Mouse (Mus musculus) liver, embryonic 16.5 days (tissue): Measurements from ENCODE around the gene Srpx2. TPM values are rescaled to one million over a fixed set of nuclear protein-coding genes. Genes with fewer than 3 reads are reported as not detected.

Source experiments
- ATAC-seq: fragments of 200-750 bp; cut with Nextera tagmentation; 2 replicates; pipeline ENCODE4 v1.8.0; 2017; ENCODE audit warnings: low read depth, mild to moderate bottlenecking, moderate number of reproducible peaks, moderate library complexity
- H3K27ac ChIP-seq: fragments of 300-500 bp; sonication (generic); 2 replicates; pipeline ENCODE4 v1.5.1; 2014; ENCODE audit warnings: mild to moderate bottlenecking, low read length
- H3K27me3 ChIP-seq: fragments of 300-500 bp; sonication (generic); 2 replicates; pipeline ENCODE4 v1.6.1; 2014; ENCODE audit warnings: low read depth, low read length, mixed read lengths; ENCODE audit not compliant: control insufficient read depth, insufficient read depth
- H3K36me3 ChIP-seq: fragments of 300-500 bp; sonication (generic); 2 replicates; pipeline ENCODE4 v1.6.1; 2014; ENCODE audit warnings: mild to moderate bottlenecking; ENCODE audit not compliant: control insufficient read depth, insufficient read depth
- H3K4me1 ChIP-seq: fragments of 300-500 bp; sonication (generic); 2 replicates; pipeline ENCODE4 v1.6.1; 2014; ENCODE audit warnings: low read depth, low read length, mixed read lengths; ENCODE audit not compliant: control insufficient read depth
- H3K4me2 ChIP-seq: fragments of 300-500 bp; sonication (generic); 2 replicates; pipeline ENCODE4 v1.6.1; 2014; ENCODE audit warnings: low read depth, low read length, mixed read lengths
- H3K4me3 ChIP-seq: fragments of 300-500 bp; sonication (generic); 2 replicates; pipeline ENCODE4 v1.5.1; 2014; ENCODE audit warnings: low read depth, mild to moderate bottlenecking, low read length
- H3K9ac ChIP-seq: fragments of 300-500 bp; sonication (generic); 2 replicates; pipeline ENCODE4 v1.6.1; 2014; ENCODE audit warnings: low read depth, low read length
- H3K9me3 ChIP-seq: fragments of 300-500 bp; sonication (generic); replicated peaks from 2 replicates; pipeline ENCODE4 v1.6.1; 2016; ENCODE audit warnings: low read length; ENCODE audit not compliant: control insufficient read depth
- WGBS: fragments of 180-500 bp; shearing (Covaris S2); extraction: QIAGEN DNeasy Blood & Tissue Kit; methylation state at CpG from one replicate; pipeline ENCODE4 v1.1.7; 2014; ENCODE audit not compliant: insufficient replicate concordance; 5-methylcytosine and 5-hydroxymethylcytosine counted together
- polyA plus RNA-seq: library from polyadenylated mRNA; unstranded; fragments of >200 nt; fragmentation: Nextera tagmentation; extraction: Ambion mirVana; gene quantifications from 2 replicates; pipeline ENCODE4 v1.2.1, GENCODE M21; 2015

Gene Srpx2
- polyA plus RNA-seq, 1 experiment from 2014 or later = 0.71 TPM

- no peak for ATAC-seq
- Histone ChIP-seq H3K9me3 (no peaks in the 10 kb centered on the region), H3K27me3 (no peaks in the 10 kb centered on the region), H3K4me3 (no peak overlapping the region), H3K36me3 (no peaks in the 10 kb centered on the region), H3K27ac (no peak overlapping the region), H3K9ac (no peak overlapping the region), H3K4me2 (no peak overlapping the region), H3K4me1 (no peaks in the 10 kb centered on the region)
- WGBS = 51% methylated on average over 5 of the region's 5 CpGs
Measured at GRCm38 (mm10) chrX:133926760-133927159, 18.5 kb downstream of the Srpx2 start.

GRCm38 (mm10) chrX:133931302-133932013, 23.2 kb downstream of the Srpx2 start:
- Histone ChIP-seq H3K9me3 (no peaks in the 10 kb centered on the region), H3K4me2 (no peak overlapping the region), H3K4me3 (no peak overlapping the region), H3K4me1 (no peaks in the 10 kb centered on the region), H3K36me3 (no peaks in the 10 kb centered on the region), H3K27me3 (no peaks in the 10 kb centered on the region), H3K27ac (no peak overlapping the region), H3K9ac (no peak overlapping the region)
- no peak for ATAC-seq
- WGBS = 48% methylated on average over 12 of the region's 12 CpGs

GRCm38 (mm10) chrX:133936605-133937225, 28.5 kb downstream of the Srpx2 start:
- no peak overlapping the region for H3K4me2 ChIP-seq
- H3K4me3 ChIP-seq = no peak overlapping the region
- 55% methylated on average over 4 of the region's 4 CpGs for WGBS
- H3K36me3 ChIP-seq = no peaks in the 10 kb centered on the region
- H3K4me1 ChIP-seq = no peaks in the 10 kb centered on the region
- no peak overlapping the region for H3K9ac ChIP-seq
- peak; percentile 64 for ATAC-seq
- no peaks in the 10 kb centered on the region for H3K27me3 ChIP-seq
- no peak overlapping the region for H3K27ac ChIP-seq
- no peaks in the 10 kb centered on the region for H3K9me3 ChIP-seq

GRCm38 (mm10) chrX:133939561-133939960, 31.3 kb downstream of the Srpx2 start:
- ATAC-seq = no peak
- Histone ChIP-seq H3K4me2 (no peak overlapping the region), H3K36me3 (no peaks in the 10 kb centered on the region), H3K9me3 (no peaks in the 10 kb centered on the region), H3K27me3 (no peaks in the 10 kb centered on the region), H3K4me1 (no peaks in the 10 kb centered on the region), H3K27ac (no peak overlapping the region), H3K9ac (no peak overlapping the region), H3K4me3 (no peak overlapping the region)
- WGBS = 29% methylated on average over 1 of the region's 1 CpGs

- WGBS = 25% methylated on average over 3 of the region's 3 CpGs
- no peak overlapping the region for H3K4me2 ChIP-seq
- H3K4me1 ChIP-seq = no peaks in the 10 kb centered on the region
- no peak overlapping the region for H3K4me3 ChIP-seq
- ATAC-seq = 0 out of 2 replicates have a peak, but pooled peaks have one; percentile 21
- H3K36me3 ChIP-seq = no peaks in the 10 kb centered on the region
- H3K27me3 ChIP-seq = no peaks in the 10 kb centered on the region
- H3K27ac ChIP-seq = no peak overlapping the region
- no peaks in the 10 kb centered on the region for H3K9me3 ChIP-seq
- no peak overlapping the region for H3K9ac ChIP-seq
Measured at GRCm38 (mm10) chrX:133947427-133947826, 39.2 kb downstream of the Srpx2 start.

- no peaks in the 10 kb centered on the region for H3K9me3 ChIP-seq
- H3K4me3 ChIP-seq = no peak overlapping the region
- H3K27me3 ChIP-seq = no peaks in the 10 kb centered on the region
- no peaks in the 10 kb centered on the region for H3K36me3 ChIP-seq
- WGBS = 68% methylated on average over 7 of the region's 7 CpGs
- no peak overlapping the region for H3K27ac ChIP-seq
- no peak overlapping the region for H3K9ac ChIP-seq
- no peak for ATAC-seq
- no peaks in the 10 kb centered on the region for H3K4me1 ChIP-seq
- H3K4me2 ChIP-seq = no peak overlapping the region
Measured at GRCm38 (mm10) chrX:133954661-133955060, 46.4 kb downstream of the Srpx2 start.

- Histone ChIP-seq H3K4me1 (no peaks in the 10 kb centered on the region), H3K27ac (no peak overlapping the region), H3K4me2 (no peak overlapping the region), H3K9ac (no peak overlapping the region), H3K9me3 (no peaks in the 10 kb centered on the region), H3K27me3 (no peaks in the 10 kb centered on the region), H3K36me3 (no peaks in the 10 kb centered on the region), H3K4me3 (no peak overlapping the region)
- WGBS = 32% methylated on average over 2 of the region's 2 CpGs
- no peak for ATAC-seq
Measured at GRCm38 (mm10) chrX:133960617-133961016, 52.4 kb downstream of the Srpx2 start.

GRCm38 (mm10) chrX:133964615-133965014, 56.4 kb downstream of the Srpx2 start:
- no peaks in the 10 kb centered on the region for H3K9me3 ChIP-seq
- no peak for ATAC-seq
- H3K27ac ChIP-seq = no peak overlapping the region
- no peak overlapping the region for H3K9ac ChIP-seq
- H3K4me2 ChIP-seq = no peak overlapping the region
- H3K36me3 ChIP-seq = no peaks in the 10 kb centered on the region
- 32% methylated on average over 2 of the region's 2 CpGs for WGBS
- no peaks in the 10 kb centered on the region for H3K27me3 ChIP-seq
- H3K4me3 ChIP-seq = no peak overlapping the region
- no peaks in the 10 kb centered on the region for H3K4me1 ChIP-seq

- peak; percentile 13; the same call in 1 of the 2 replicates for ATAC-seq
- 21% methylated on average over 29 of the region's 29 CpGs for WGBS
- Histone ChIP-seq H3K9me3 (no peaks in the 10 kb centered on the region), H3K4me1 (no peaks in the 10 kb centered on the region), H3K36me3 (no peaks in the 10 kb centered on the region), H3K9ac (no peak within 1 kb of the TSS), H3K4me2 (peak within 1 kb of the TSS; percentile 49), H3K27me3 (no peaks in the 10 kb centered on the region), H3K4me3 (peak within 1 kb of the TSS; percentile 49), H3K27ac (no peak within 1 kb of the TSS)
Measured at GRCm38 (mm10) chrX:133981231-133982002, 73.2 kb downstream of the Srpx2 start, which contains the start of gene Sytl4. Sytl4 (minus strand) TSS chrX:133981812.
